Mouse (Mus musculus): Measurements from ENCODE around the gene Thumpd1. TPM values are rescaled to one million over a fixed set of nuclear protein-coding genes. Genes with fewer than 3 reads are reported as not detected.
"Not testable (repeated sequence)": the region's sequence is repeated elsewhere in the genome, so short reads cannot be mapped to it uniquely, and the experiment has no call there.

The Thumpd1 gene
- total RNA-seq, 1 experiment = 64.1 TPM

GRCm38 (mm10) chr7:119745869-119746268, 25.3 kb upstream of the Thumpd1 start:
- Histone ChIP-seq H3K4me3 (ENCODE audit: insufficient read depth in 1 of 2, low read depth in 1 of 2, low read length in 2 of 2, poor library complexity in 1 of 2, severe bottlenecking in 1 of 2) (no peak overlapping the region), H3K9ac (ENCODE audit: insufficient read depth, low read depth, low read length, poor library complexity, severe bottlenecking) (no peak overlapping the region), H3K27ac (ENCODE audit: insufficient read depth, low read depth, low read length, poor library complexity, severe bottlenecking) (no peak overlapping the region), H3K36me3 (ENCODE audit: control insufficient read depth, insufficient read depth, low read length, poor library complexity, severe bottlenecking) (no peaks in the 10 kb centered on the region), H3K9me3 (ENCODE audit: control insufficient read depth, insufficient read depth, low read depth, low read length) (no peaks in the 10 kb centered on the region), H3K4me1 (ENCODE audit: control insufficient read depth in 2 of 2, insufficient read depth in 2 of 2, low read length in 2 of 2, poor library complexity in 1 of 2) (no peaks in the 10 kb centered on the region)
- TF ChIP-seq MAFK (IDR thresholded peaks at IDR 0.05; ENCODE audit: insufficient read depth, low read depth, low read length) (no peak), ZC3H11A (IDR thresholded peaks at IDR 0.05; ENCODE audit: borderline replicate concordance, low read depth, low read length) (no peak), HCFC1 (IDR thresholded peaks at IDR 0.05; ENCODE audit: borderline replicate concordance, insufficient read depth, low read length) (no peak), ZNF384 (IDR thresholded peaks at IDR 0.05; ENCODE audit: low read depth, low read length) (no peak), CHD2 (IDR thresholded peaks at IDR 0.05; ENCODE audit: low read depth, low read length) (no peak)
- no peak for DNase-seq (ENCODE audit: low read depth, low spot score)
- in situ Hi-C loops (cut with MboI; ENCODE audit: low sequenced_read_pairs in 2 of 2, unreplicated experiment in 2 of 2) = no loop called here

DNA sequence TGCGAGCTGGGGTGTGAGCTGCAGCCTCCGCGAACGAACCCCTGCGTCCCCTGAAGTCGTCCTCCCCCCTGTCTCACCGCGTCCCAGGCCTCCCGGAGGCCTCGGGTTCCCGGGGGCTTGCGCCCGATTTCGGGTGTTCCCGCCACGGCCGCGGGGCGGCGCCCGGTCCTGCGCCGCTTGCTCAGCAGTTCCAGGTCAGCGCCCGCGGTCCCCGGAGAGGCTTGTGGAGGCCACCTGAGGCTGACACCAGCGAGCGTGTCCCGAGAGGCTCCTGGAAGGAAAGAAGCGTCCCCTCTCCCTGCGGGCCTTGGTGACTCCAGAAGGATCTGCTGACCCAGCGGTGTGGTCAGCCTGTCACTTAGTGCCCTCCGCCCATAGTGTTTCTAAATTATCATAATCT, 23.7 kb upstream of the Thumpd1 start:
- in situ Hi-C loops (cut with MboI; ENCODE audit: low sequenced_read_pairs in 2 of 2, unreplicated experiment in 2 of 2) = no loop called here
- H3K27ac ChIP-seq (ENCODE audit: insufficient read depth, low read depth, low read length, poor library complexity, severe bottlenecking) = no peak overlapping the region

GRCm38 (mm10) chr7:119739798-119740468, 19.3 kb upstream of the Thumpd1 start:
- H3K4me3 ChIP-seq (ENCODE audit: insufficient read depth in 1 of 2, low read depth in 1 of 2, low read length in 2 of 2, poor library complexity in 1 of 2, severe bottlenecking in 1 of 2); H3K9me3 ChIP-seq (ENCODE audit: control insufficient read depth, insufficient read depth, low read depth, low read length); H3K27ac ChIP-seq (ENCODE audit: insufficient read depth, low read depth, low read length, poor library complexity, severe bottlenecking); in situ Hi-C loops (cut with MboI; ENCODE audit: low sequenced_read_pairs in 2 of 2, unreplicated experiment in 2 of 2); H3K9ac ChIP-seq (ENCODE audit: insufficient read depth, low read depth, low read length, poor library complexity, severe bottlenecking); H3K4me1 ChIP-seq (ENCODE audit: control insufficient read depth in 2 of 2, insufficient read depth in 2 of 2, low read length in 2 of 2, poor library complexity in 1 of 2); H3K36me3 ChIP-seq (ENCODE audit: control insufficient read depth, insufficient read depth, low read length, poor library complexity, severe bottlenecking); DNase-seq (ENCODE audit: low read depth, low spot score): not testable (repeated sequence)

More for the DNA sequence above, 23.7 kb upstream of the Thumpd1 start:
- no peak for DNase-seq (ENCODE audit: low read depth, low spot score)
- Histone ChIP-seq H3K4me3 (ENCODE audit: insufficient read depth in 1 of 2, low read depth in 1 of 2, low read length in 2 of 2, poor library complexity in 1 of 2, severe bottlenecking in 1 of 2) (peak overlapping the region; percentile 28 to 40; a peak in 3 of 4 replicates), H3K9ac (ENCODE audit: insufficient read depth, low read depth, low read length, poor library complexity, severe bottlenecking) (peak overlapping the region; percentile 69; the same call in 1 of the 2 replicates), H3K9me3 (ENCODE audit: control insufficient read depth, insufficient read depth, low read depth, low read length) (no peaks in the 10 kb centered on the region), H3K36me3 (ENCODE audit: control insufficient read depth, insufficient read depth, low read length, poor library complexity, severe bottlenecking) (no peaks in the 10 kb centered on the region), H3K4me1 (ENCODE audit: control insufficient read depth in 2 of 2, insufficient read depth in 2 of 2, low read length in 2 of 2, poor library complexity in 1 of 2) (no peaks in the 10 kb centered on the region)
- no peak for TF ChIP-seq CHD2 (IDR thresholded peaks at IDR 0.05; ENCODE audit: low read depth, low read length)
- TF ChIP-seq MAFK (IDR thresholded peaks at IDR 0.05; ENCODE audit: insufficient read depth, low read depth, low read length) = peak; percentile 78

- Histone ChIP-seq H3K27ac (ENCODE audit: insufficient read depth, low read depth, low read length, poor library complexity, severe bottlenecking) (no peak overlapping the region), H3K9ac (ENCODE audit: insufficient read depth, low read depth, low read length, poor library complexity, severe bottlenecking) (no peak overlapping the region), H3K4me3 (ENCODE audit: insufficient read depth in 1 of 2, low read depth in 1 of 2, low read length in 2 of 2, poor library complexity in 1 of 2, severe bottlenecking in 1 of 2) (no peak overlapping the region), H3K4me1 (ENCODE audit: control insufficient read depth in 2 of 2, insufficient read depth in 2 of 2, low read length in 2 of 2, poor library complexity in 1 of 2) (no peaks in the 10 kb centered on the region), H3K36me3 (ENCODE audit: control insufficient read depth, insufficient read depth, low read length, poor library complexity, severe bottlenecking) (no peaks in the 10 kb centered on the region), H3K9me3 (ENCODE audit: control insufficient read depth, insufficient read depth, low read depth, low read length) (no peaks in the 10 kb centered on the region)
- in situ Hi-C loops (cut with MboI; ENCODE audit: low sequenced_read_pairs in 2 of 2, unreplicated experiment in 2 of 2) = no loop called here
- no peak for DNase-seq (ENCODE audit: low read depth, low spot score)
- TF ChIP-seq CHD2 (IDR thresholded peaks at IDR 0.05; ENCODE audit: low read depth, low read length) (no peak), ZNF384 (IDR thresholded peaks at IDR 0.05; ENCODE audit: low read depth, low read length) (no peak), ZC3H11A (IDR thresholded peaks at IDR 0.05; ENCODE audit: borderline replicate concordance, low read depth, low read length) (no peak), MAFK (IDR thresholded peaks at IDR 0.05; ENCODE audit: insufficient read depth, low read depth, low read length) (no peak), HCFC1 (IDR thresholded peaks at IDR 0.05; ENCODE audit: borderline replicate concordance, insufficient read depth, low read length) (no peak)
Observed at GRCm38 (mm10) chr7:119738877-119739276, 18.3 kb upstream of the Thumpd1 start.

GRCm38 (mm10) chr7:119731262-119731661, 10.7 kb upstream of the Thumpd1 start:
- DNase-seq (ENCODE audit: low read depth, low spot score); H3K4me3 ChIP-seq (ENCODE audit: insufficient read depth in 1 of 2, low read depth in 1 of 2, low read length in 2 of 2, poor library complexity in 1 of 2, severe bottlenecking in 1 of 2); H3K4me1 ChIP-seq (ENCODE audit: control insufficient read depth in 2 of 2, insufficient read depth in 2 of 2, low read length in 2 of 2, poor library complexity in 1 of 2): not testable (repeated sequence)

More at GRCm38 (mm10) chr7:119731262-119731661, 10.7 kb upstream of the Thumpd1 start:
- H3K9ac ChIP-seq (ENCODE audit: insufficient read depth, low read depth, low read length, poor library complexity, severe bottlenecking); in situ Hi-C loops (cut with MboI; ENCODE audit: low sequenced_read_pairs in 2 of 2, unreplicated experiment in 2 of 2); H3K27ac ChIP-seq (ENCODE audit: insufficient read depth, low read depth, low read length, poor library complexity, severe bottlenecking); H3K9me3 ChIP-seq (ENCODE audit: control insufficient read depth, insufficient read depth, low read depth, low read length); H3K36me3 ChIP-seq (ENCODE audit: control insufficient read depth, insufficient read depth, low read length, poor library complexity, severe bottlenecking): not testable (repeated sequence)
